Mouse (Mus musculus) C2C12 (cell line): ENCODE data around the gene Acad10. TPM values are rescaled to one million over a fixed set of nuclear protein-coding genes. Genes with fewer than 3 reads are reported as not detected.

ENCODE experiments used
- H3K27me3 ChIP-seq: one replicate; pipeline ENCODE4 v1.6.1; 2011; ENCODE audit not compliant: control insufficient read depth, insufficient read depth, insufficient read length
- H3K36me3 ChIP-seq: one replicate; pipeline ENCODE4 v1.6.1; 2011; ENCODE audit not compliant: control insufficient read depth, insufficient read depth
- H3K4me3 ChIP-seq: one replicate; pipeline ENCODE4 v1.5.1; 2011; ENCODE audit warnings: mild to moderate bottlenecking, control low read depth; ENCODE audit not compliant: poor library complexity, insufficient read depth, severe bottlenecking
- H3K79me2 ChIP-seq: one replicate; pipeline ENCODE4 v1.6.1; 2011; ENCODE audit not compliant: control insufficient read depth, insufficient read depth
- H3K79me3 ChIP-seq: one replicate; pipeline ENCODE4 v1.6.1; 2011; ENCODE audit warnings: low read depth, control low read depth
- H3ac ChIP-seq: one replicate; pipeline ENCODE3; 2011; ENCODE audit warnings: low read depth; ENCODE audit not compliant: control insufficient read depth, insufficient read length
- CEBPB ChIP-seq: IDR thresholded peaks from one replicate; pipeline ENCODE4 v1.6.1; 2011; ENCODE audit warnings: low read depth, mild to moderate bottlenecking, control low read depth, moderate library complexity
- CTCF ChIP-seq: IDR thresholded peaks from one replicate; pipeline ENCODE4 v1.5.1; 2011; ENCODE audit not compliant: control insufficient read depth, insufficient read depth, insufficient read length
- FOSL1 ChIP-seq: IDR thresholded peaks from one replicate; pipeline ENCODE4 v1.8.0; 2011; ENCODE audit warnings: mild to moderate bottlenecking, low read length; ENCODE audit not compliant: poor library complexity, insufficient read depth, severe bottlenecking
- MAX ChIP-seq: IDR thresholded peaks from one replicate; pipeline ENCODE4 v1.6.1; 2011; ENCODE audit warnings: mild to moderate bottlenecking, control low read depth
- MYOD1 ChIP-seq: IDR thresholded peaks from one replicate; pipeline ENCODE4 v1.6.1; 2011; ENCODE audit warnings: low read depth; ENCODE audit not compliant: control insufficient read depth, insufficient read length
- MYOG ChIP-seq: IDR thresholded peaks from one replicate; pipeline ENCODE4 v1.6.1; 2011; ENCODE audit not compliant: control insufficient read depth, insufficient read length; ENCODE audit errors: extremely low read depth
- USF1 ChIP-seq: IDR thresholded peaks from one replicate; pipeline ENCODE4 v1.6.1; 2011; ENCODE audit warnings: low read depth, mild to moderate bottlenecking, control low read depth, moderate library complexity
- long read RNA-seq, 2 experiments: library from polyadenylated mRNA; unstranded; transcript quantifications; one replicate each; pipeline ENCODE4 v2.0.0; 2019 to 2020
- polyA plus RNA-seq: library from polyadenylated mRNA; unstranded; fragments of >200 nt; fragmentation: generic; extraction: Trizol; gene quantifications from one replicate; pipeline ENCODE4 v1.2.1, GENCODE M21; 2012; ENCODE audit warnings: missing spikeins

Acad10 gene
- polyA plus RNA-seq, result 1.8 TPM
- long read RNA-seq, experiment 1, partial matches to known transcripts, result 1 of 5 reads
- long read RNA-seq, experiment 1, other reads (novel, unspliced or antisense), result 2 of 5 reads
- long read RNA-seq, experiment 2, partial matches to known transcripts, result 1 of 8 reads
- long read RNA-seq, experiment 2, other reads (novel, unspliced or antisense), result 2 of 8 reads

DNA sequence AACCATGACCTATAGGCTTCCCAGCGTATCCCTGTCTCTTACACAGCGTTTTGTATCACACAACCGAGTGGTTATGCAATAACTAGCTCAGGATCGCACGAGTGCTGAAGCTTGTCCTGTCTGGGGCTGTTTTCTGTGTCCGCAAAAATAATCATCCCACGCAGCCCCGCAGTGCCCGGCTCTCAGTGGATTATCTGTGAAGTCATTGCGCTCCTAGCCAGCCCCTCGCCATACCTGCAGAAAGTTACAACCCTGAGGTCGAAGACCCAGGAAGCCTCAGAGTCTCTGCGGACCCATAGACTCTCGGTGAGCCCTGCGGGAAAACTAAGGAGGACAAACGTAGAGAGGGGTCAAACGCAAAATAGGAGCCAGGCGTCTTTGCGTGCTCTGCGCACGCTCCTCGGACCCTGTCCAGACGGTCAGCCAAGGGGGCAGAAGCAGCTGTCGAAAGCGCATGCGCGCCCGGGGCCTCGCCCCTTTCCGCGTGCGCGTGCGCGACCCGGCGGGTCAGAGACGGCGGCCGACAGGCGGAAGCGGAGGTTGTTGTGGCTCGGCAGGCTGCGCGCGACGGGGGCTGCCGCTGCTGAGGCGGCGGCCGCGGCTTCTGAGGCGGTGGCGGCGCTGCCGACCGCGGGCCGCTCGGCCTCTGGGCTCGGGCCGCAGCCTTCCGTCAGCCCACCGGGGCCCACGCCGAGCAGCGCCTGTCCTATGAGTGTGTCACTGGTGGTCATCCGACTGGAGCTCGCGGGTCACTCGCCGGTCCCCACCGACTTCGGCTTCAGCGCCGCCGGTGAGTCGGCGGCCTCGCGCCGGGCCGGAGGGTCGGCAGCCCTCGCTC is at the start of gene Acad10, which contains the start of gene Brap:
TSS of gene Acad10 (minus strand) at position 456 of the 838 bp plus-strand sequence.
TSS of gene Brap (plus strand) at position 505 of the 838 bp plus-strand sequence.
- Histone ChIP-seq H3K79me3 (peaks cover 16% of the 10 kb centered on the region), H3K4me3 (peak within 1 kb of the TSS; percentile 87), H3K36me3 (peaks cover 21% of the 10 kb centered on the region), H3K79me2 (peaks cover 37% of the 10 kb centered on the region), H3ac (peak within 1 kb of the TSS; percentile 98), H3K27me3 (no peaks in the 10 kb centered on the region)
- TF ChIP-seq FOSL1 (no peak), CEBPB (peak; percentile 78), MAX (peak; percentile 32)

DNA sequence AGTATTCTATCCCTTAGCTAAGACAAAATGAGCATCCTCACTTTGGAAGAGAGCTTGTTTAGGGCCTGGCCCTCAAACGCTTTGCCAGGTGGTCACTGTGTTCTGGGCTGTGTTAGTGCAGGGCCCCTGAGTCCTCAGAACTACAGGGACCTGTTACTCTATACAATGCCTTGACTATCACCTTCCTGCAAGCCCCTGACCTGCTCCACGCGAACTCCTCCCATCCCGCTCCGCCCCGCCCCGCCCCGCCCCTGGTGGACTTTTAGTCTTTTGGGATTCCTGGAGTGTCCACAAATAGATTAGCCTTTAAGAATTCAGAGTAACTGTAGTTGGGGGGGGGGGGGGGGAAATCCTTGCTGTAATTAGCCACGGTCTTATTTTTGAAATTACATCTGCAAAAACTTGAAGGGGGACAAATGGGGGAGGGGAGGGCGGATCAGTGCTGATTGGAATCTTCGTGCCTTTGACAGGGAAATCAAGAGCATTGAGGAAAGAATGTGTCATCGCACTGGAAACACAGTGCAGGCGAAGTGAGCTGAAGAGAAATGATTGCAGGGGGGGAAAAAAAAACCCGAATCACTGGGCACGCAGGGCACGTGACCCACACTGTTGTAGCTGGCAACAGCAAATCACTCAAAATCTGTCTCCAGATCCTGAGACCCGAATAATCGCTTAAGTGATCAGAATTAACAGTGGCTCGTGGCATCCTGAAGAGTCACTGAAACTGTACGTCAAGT is 44.4 kb upstream of the Acad10 start:
- H3K4me3 ChIP-seq, result no peak overlapping the region
- H3K79me3 ChIP-seq, result no peaks in the 10 kb centered on the region
- H3K36me3 ChIP-seq, result no peaks in the 10 kb centered on the region
- no peak for TF ChIP-seq MYOD1
- peak; percentile 86 for TF ChIP-seq USF1
- no peak for TF ChIP-seq MAX
- TF ChIP-seq FOSL1, result no peak
- TF ChIP-seq CEBPB, result no peak
- TF ChIP-seq MYOG, result no peak
- no peak for TF ChIP-seq CTCF
- no peak overlapping the region for H3ac ChIP-seq
- no peaks in the 10 kb centered on the region for H3K27me3 ChIP-seq
- H3K79me2 ChIP-seq, result no peaks in the 10 kb centered on the region

DNA sequence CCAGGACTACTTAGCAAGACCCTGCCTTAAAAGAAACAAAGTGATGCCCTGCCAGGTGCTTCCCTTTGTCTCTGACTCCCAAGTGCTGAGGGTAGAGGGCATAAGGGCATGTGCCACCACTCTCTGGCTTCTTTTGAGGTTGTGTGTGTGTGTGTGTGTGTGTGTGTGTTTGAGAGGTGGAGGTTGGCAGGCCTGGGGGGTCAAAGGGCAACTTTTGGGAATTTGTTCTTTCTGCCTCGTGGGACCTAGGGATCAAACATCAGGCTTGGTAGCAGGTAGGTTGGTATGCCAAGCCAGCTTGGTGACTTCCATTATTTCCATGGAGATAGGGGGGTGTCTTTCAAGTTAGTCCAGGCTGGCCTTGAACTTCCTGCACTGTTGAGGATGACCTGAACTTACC is 43.0 kb upstream of the Acad10 start:
- no peak for TF ChIP-seq MYOD1
- TF ChIP-seq MYOG, result no peak
- no peak for TF ChIP-seq USF1
- no peak for TF ChIP-seq FOSL1
- no peak for TF ChIP-seq CTCF
- no peak for TF ChIP-seq CEBPB
- no peak overlapping the region for H3ac ChIP-seq
- no peaks in the 10 kb centered on the region for H3K79me2 ChIP-seq
- no peaks in the 10 kb centered on the region for H3K79me3 ChIP-seq
- no peaks in the 10 kb centered on the region for H3K27me3 ChIP-seq
- H3K36me3 ChIP-seq, result no peaks in the 10 kb centered on the region
- H3K4me3 ChIP-seq, result no peak overlapping the region

DNA sequence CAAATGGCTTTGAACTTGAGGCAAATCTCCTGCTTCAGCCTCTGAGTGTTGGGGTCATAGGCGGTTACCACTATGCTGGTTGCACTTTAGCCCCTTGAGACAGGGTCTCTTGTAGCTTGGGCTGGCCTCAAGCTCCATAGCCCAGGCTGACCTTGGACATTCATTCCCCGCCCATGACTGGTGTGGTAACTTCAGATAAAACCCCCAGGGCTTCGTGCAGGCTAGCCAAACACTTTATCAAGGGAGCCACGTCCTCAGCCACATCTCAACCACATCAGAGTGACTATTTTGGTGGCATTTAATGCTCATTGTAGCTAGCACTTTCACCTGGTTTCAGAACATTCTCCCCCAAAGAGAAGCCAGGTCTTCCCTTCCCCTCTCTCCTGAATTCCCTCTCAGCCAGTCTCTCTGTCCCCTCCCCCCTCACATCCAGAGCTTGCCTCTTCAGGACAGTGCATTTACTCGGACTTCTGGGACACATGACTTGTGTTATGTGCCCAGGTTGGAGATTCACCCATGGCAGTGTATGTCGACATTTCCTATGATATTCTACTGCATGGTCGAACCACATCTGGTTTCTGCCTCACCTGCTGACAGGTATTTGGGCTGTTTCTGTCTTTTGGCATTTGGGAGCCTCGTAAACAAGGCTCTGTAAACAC is 40.9 kb upstream of the Acad10 start:
- Histone ChIP-seq H3K36me3 (no peaks in the 10 kb centered on the region), H3K4me3 (no peak overlapping the region), H3K79me3 (no peaks in the 10 kb centered on the region), H3ac (no peak overlapping the region), H3K27me3 (no peaks in the 10 kb centered on the region), H3K79me2 (no peaks in the 10 kb centered on the region)
- TF ChIP-seq CTCF (no peak), MYOG (no peak), USF1 (no peak), MYOD1 (no peak), MAX (no peak), CEBPB (no peak), FOSL1 (no peak)

DNA sequence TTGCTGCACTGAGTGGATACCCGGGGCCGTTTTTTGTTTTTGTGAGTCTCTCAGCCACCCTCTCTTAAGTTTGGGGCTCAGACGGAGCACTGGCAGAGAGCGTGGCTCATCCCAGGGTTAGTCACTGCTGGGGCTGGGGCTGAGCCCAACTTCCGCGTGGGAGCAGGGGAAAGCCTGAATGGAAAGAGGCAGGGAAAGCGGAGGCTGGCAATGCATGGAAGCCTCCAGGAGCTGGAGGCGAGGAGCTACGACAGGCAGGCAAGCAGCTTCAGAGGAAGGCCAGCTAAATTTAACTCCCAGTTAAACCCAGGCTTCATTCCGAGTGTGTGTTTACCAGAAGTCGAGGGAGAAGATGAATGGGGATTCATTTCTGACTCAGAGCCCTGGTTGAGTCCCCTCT is 40.2 kb upstream of the Acad10 start:
- no peaks in the 10 kb centered on the region for H3K36me3 ChIP-seq
- peak overlapping the region; percentile 28 for H3ac ChIP-seq
- H3K27me3 ChIP-seq, result no peaks in the 10 kb centered on the region
- no peaks in the 10 kb centered on the region for H3K79me2 ChIP-seq
- no peaks in the 10 kb centered on the region for H3K79me3 ChIP-seq
- H3K4me3 ChIP-seq, result no peak overlapping the region
- TF ChIP-seq MAX, result peak; percentile 45
- no peak for TF ChIP-seq CEBPB

DNA sequence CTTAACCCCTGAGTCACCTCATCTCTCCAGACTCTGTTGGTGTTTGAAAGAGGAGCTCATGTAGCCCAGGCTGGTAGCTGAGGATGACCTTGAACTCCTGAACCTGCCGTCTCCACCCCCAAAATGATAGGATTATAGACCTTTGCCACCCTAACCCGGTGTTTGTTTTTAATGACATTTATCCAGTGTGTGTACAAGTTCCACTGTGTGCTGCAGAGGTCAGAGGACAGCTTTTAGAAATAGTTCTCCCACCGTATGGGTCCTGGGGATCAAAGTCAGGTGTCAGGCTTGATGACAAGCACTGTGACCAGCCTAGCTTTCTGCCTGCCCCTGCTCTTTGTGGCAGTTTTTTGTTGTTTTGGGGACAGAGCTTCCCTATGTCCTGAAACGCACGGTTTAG is 39.6 kb upstream of the Acad10 start:
- TF ChIP-seq CTCF (no peak), USF1 (no peak), CEBPB (no peak), MYOG (no peak), MAX (no peak), FOSL1 (no peak), MYOD1 (no peak)
- Histone ChIP-seq H3K4me3 (no peak overlapping the region), H3K79me2 (no peaks in the 10 kb centered on the region), H3ac (no peak overlapping the region), H3K27me3 (no peaks in the 10 kb centered on the region), H3K79me3 (no peaks in the 10 kb centered on the region), H3K36me3 (no peaks in the 10 kb centered on the region)
